Mouse (Mus musculus) frontal cortex, postnatal 36 days (tissue): ENCODE measurements around the gene Slc36a4.
A peak's percentile ranks its signal among the peaks of the same experiment; 100 is the strongest.

Experiments
- DNase-seq, 2 experiments: peaks; one replicate each; pipeline ENCODE4 v3.0.0; 2022; ENCODE audit warnings: low spot score in 2 of 2

Slc36a4 gene

DNA sequence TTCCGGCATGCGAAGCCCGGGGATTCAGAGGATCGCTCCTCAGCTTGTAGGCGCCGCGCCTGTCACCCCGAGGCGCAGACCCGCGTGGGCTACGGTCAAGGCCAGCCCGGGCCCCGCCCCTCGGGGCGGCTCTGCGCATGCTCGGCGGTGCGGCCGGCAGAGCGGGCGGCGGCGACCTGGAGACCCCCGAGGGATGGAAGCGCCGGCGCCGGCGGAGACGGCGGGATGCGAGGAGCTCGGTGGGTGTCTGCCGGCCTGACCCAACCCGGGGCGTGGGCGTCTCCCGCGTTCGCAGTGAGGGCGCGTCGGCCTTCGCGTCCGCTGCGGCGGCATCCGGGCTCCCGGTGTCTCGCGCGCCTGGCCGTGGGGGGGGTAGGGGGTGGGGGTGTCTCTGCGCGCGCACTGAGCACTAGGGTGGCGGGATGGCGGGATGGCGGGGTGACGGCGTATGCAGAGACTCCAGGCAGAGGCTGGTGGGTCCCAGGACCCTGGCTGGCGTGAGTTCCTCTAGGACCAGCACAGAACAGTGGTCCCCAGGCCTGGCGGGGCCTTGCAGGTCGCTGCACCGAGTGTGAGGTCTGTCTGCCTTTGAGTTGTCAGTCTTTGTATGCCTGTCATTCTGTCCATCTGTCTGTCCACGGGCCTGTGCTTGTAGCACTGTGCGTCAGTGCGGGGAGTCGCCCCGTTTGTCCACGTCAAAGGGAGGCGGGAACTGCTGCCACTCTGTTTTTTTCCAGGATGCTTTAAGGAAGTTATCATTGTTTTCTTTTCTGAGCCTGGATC is at the start of gene Slc36a4:
Slc36a4 (plus strand) TSS at position 140 of the 783 bp plus-strand sequence.
- peak; percentile 73 to 79 for DNase-seq

DNA sequence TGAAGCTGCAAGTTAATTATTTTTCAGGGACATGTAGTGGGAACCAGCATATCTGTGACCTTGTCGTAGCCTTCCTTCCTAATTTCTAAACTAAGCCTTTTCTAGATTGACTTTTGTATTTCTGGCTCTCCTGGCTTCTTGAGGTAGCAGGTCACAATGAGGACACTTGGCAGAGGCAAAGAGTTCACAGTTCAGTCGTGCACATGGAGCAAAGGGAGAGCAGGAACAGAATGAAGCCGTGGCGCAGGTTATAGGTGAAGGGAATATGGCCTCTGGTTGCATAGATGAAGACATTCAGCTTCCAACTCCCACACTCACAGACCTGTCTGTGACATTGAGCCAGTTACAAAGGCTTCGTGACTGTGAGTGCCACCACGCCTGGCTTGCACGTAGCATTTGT is 44.9 kb upstream of the Slc36a4 start:
- DNase-seq = no peak

DNA sequence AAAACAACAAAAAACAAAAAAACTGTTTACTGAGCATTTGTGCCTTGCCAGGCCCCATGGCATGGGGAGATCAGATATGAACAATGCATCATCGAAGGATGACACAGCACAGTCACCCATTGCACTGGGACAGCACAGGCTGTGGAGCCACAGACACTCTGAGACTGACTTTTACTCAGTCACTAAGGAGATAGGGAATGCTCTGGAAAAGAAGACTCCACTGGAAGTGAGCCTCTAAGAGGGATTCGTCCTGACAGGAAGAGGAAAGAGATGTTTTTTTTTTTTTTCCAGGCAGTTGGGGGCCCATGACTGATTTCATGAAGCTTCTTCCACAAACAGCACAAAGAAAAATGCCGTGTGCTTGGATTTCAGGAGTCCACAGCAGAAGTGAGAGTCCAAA is 40.1 kb upstream of the Slc36a4 start:
- no peak for DNase-seq

GRCm38 (mm10) chr9:15670002-15670527 is 39.5 kb upstream of the Slc36a4 start:
- no peak for DNase-seq

GRCm38 (mm10) chr9:15672251-15672650 is 37.3 kb upstream of the Slc36a4 start:
- DNase-seq = no peak

DNA sequence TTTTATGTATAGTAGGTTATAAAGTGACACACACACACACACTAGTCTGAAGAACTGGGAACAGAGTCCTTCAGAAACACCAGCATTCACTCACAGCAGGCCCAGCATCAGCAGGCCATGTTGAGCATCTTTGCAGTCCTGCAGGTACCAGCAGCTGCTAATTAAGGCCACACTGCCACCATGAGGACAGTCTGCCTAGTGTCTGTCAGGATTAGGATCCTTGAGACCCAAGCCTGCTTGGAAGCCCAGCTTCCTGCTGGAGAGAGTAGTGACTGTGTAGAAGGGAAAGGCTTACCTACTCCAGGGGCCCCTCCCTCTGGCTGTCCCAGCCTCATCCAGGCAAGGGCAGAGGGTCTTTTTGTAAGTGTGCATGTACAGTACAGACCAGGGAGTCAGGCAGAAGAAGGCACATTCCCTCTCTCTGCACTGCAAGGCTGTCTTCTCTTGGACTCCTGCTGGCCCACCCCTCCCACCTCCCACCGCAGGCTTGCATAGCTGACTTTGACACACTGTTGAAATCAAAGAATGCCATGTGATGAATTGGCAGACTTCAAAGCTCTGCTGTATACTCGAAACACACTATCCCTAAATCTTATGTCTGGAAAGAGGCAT is 27.6 kb upstream of the Slc36a4 start:
- peak; percentile 57 to 84 for DNase-seq

GRCm38 (mm10) chr9:15685215-15685614 is 24.3 kb upstream of the Slc36a4 start:
- DNase-seq = peak; percentile 67 to 74

GRCm38 (mm10) chr9:15687358-15687757 is 22.2 kb upstream of the Slc36a4 start:
- no peak for DNase-seq

GRCm38 (mm10) chr9:15693847-15694246 is 15.7 kb upstream of the Slc36a4 start:
- no peak for DNase-seq

GRCm38 (mm10) chr9:15694989-15695388 is 14.5 kb upstream of the Slc36a4 start:
- no peak for DNase-seq

GRCm38 (mm10) chr9:15705706-15706105 is 3.8 kb upstream of the Slc36a4 start:
- DNase-seq = no peak

DNA sequence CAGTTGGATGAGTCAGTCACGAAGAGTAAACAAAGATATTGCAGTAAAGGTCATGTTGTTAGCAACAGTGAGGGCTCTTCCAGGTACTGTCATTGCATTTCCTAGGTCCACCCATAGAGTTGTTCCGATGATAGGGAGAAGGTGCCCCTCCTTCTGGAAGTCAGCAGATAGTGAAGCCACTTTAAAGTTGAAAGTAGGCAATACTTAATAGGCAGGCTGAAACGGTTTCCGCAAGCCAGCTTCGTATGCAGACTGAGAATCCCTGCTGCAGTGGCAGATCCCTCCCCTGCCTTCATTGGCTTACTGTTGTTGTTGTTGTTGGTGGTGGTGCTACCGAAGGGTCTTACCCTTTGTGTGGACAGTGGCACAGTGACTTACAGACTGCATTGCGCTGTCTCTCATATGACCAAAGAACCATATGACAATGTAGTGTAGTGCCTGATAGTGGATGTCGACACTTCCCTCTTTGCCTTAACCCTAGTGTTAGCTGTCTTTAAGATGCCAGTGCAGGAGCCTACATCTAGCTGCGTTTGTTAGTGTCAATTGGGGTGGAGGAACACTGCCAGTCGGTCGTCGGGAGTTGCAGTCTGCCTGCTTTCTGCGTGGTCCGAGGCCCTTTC is 449 bp upstream of the Slc36a4 start:
- DNase-seq = no peak

DNA sequence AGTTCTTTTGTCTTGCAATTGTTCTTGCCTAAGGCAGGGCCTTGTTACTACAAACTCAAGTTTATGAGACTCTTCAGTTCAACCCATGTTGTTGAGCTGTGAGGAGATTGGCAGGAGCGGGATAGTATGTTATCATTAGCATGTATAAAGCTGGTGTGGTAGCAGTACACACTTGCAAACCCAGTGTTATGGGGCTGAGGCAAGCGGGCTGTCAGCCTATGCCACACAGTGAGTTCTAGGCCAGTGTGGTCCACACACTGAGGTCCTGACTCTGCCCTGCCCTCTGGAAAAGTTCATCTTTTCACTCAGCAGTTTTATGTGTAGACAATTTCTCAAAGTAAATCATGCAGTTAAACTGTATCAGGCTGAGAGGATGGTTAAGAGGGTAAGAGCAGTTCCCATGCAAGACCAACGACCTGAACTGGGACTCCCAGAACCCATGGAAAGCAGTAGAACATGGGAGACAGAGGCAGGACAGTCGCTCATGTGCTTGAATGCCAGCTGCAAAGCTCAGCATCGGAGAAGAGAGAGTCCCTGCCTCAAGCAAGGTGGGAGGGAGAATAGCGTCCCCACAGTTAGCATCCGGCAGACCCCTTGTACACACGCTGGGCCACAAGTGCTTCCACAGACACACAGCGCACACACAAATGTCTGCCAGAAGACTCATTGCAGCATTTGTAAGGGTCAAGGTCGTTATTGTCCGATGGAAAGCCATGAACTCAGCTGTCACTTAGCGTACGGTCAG is 1.5 kb downstream of the Slc36a4 start:
- no peak for DNase-seq

DNA sequence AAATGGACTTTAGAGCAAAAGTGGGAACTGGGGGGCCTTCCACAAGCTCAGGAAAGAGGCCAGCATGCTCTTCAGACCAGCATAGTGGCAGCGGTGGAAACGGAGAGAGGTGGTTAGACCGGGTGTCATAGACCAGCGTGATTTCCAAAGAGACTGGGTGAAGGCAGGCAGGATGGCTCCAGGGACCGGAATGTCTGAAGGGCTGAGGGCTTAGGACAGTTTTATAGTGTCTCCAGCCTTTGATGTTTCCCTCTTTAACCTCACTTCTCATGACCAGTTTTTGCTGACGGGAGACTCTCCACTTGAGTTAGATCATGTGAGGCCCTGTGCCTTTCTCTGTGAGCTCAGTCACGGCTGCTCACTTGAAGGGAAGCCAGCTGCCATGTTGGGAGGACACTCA is 2.1 kb downstream of the Slc36a4 start:
- no peak for DNase-seq

GRCm38 (mm10) chr9:15714792-15715191 is 5.3 kb downstream of the Slc36a4 start:
- no peak for DNase-seq

DNA sequence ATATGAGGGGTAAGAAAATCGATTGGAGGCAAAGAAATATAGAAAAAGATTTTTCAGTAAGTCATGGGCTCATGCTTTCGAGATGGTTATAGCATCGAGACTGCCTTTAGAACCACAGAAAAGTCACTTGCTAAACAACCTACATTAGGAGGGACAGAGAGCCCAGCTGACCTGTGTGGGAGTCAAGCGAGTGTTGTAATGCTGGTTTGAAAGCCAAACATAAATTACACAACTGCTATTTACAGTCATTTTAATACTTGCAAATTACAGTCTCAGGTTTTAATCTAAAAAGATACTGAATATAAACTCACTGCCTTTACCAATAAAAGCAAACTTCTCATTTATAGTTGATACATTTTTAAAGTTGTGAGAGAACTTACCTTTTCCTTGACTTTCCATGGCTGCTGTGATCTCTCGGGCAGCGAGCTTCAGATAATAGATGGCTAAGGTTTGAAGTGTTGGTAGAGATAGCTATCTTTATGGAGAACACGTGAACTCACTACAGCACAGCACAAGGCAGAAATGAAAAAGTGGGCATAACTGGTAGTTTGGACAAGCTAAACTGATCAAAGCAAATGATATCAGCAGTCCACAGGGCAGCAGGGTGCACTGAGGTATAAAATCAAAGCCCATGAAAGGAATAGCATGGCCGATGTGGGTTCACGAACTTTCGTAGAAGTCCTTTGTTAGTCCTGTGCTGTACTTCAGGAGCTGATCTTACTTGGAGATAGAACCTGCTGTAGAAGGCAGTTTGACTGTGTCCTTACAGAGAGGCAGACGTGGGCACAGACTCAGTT is 5.9 kb downstream of the Slc36a4 start:
- no peak for DNase-seq

- no peak for DNase-seq
Measured at GRCm38 (mm10) chr9:15717363-15717762, 7.8 kb downstream of the Slc36a4 start.

DNA sequence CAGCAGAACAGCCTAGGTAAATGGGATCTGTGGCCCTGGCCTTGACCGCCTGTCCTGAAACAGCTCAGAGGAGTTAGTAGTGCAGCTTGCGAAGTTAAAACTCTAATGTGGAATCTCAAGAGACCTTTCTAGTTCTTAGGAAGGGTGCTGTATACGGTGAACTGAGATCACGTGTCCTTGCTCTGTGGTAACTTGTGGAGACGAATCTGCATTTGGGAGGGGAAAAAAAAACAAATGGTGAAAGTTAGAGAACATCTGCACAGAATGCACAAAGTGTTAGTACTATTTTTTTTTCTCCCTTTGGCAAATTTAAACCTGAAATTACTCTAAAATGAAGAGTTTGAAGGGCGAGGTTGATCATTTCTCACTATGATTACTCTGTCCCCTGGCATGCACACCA is 8.8 kb downstream of the Slc36a4 start:
- no peak for DNase-seq

- no peak for DNase-seq
Measured at GRCm38 (mm10) chr9:15719594-15719993, 10.1 kb downstream of the Slc36a4 start.

DNA sequence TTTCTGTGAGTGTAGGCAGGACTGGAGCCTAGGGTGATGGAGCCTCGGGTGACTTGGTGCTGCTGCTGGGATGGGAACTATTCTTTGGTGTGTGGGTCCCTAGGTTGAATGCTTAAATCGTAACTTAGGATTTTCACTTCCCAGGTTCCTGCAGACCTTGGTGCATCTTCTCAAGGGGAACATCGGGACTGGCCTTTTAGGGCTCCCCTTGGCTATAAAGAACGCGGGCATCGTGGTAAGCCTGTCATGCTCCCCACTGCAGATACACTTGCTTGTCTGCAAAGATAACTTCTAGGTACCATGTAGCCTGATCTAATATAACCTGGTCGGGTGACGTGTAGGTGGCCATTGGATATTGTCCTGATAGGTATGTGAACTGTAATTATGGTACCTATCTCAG is 11.0 kb downstream of the Slc36a4 start:
- no peak for DNase-seq

DNA sequence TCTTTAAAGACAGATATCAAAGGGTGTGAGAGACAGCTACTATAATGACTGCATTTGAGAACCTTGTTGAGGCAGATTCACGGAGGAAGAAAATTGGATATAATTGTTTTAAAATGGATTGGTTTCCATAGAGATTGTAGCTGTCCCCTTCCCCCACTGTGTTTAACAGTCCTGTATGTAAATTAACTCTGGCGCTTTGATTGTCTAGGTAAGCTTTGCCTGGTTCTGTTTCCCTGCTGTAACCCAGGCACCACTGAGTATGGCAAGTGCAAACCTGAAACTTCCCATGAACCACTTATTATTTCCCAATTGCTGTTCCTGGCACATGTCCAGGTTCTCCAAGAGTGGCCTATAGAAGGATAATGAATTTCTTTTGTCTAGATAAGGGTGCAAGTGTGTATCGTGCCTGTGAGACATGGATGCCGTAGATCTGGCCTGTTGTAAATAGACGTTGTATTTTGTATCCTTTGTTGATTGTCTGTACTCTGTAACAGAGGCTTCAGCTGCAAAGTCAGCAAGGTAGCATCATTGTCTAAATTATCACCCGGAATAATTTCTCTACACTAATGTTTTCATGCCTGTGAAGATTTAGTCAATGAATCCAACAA is 11.8 kb downstream of the Slc36a4 start:
- DNase-seq = no peak
